Mouse (Mus musculus) erythroblast, embryonic 14.5 days (primary cell): ENCODE data around the gene Cdh1.

Experiments
- GATA1 ChIP-seq: IDR thresholded peaks from 2 replicates; pipeline ENCODE4 v1.6.1; 2012; ENCODE audit warnings: low read length, inconsistent platforms, mixed read lengths
- TAL1 ChIP-seq: IDR thresholded peaks from 3 replicates; pipeline ENCODE4 v1.6.1; 2012; ENCODE audit warnings: low read length, inconsistent platforms, mixed read lengths

DNA sequence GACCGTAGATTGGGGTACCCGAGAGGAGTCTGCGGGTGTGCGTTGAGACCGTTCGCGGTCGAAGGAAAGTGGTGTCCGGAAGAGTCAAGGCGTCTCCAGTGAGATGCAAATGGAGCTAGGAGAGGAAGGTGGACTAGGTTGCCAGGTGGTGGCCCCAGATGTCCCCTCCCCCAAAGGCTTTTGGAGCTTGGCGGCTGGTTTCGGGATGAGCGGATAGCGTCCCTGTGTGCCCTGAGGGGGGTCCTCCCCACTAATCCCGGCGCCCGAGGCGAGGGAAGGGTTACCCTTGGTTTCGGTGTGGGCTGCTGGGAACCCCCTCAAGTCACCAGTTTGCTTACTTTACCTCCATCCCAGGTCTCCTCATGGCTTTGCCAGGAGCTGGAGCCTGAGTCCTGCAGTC lies 782 bp downstream of the Cdh1 start:
- TF ChIP-seq GATA1: no peak
- no peak for TF ChIP-seq TAL1
